Mouse (Mus musculus): ENCODE measurements at regions not wholly inside any gene's neighbourhood (a gene's known extent, or its start where the extent isn't known, plus 50 kb on each side); places are given as distances from the start of the nearest gene placed in this dataset.

GRCm38 (mm10) chr5:68735186-68735585 lies 606.3 kb downstream of the Kctd8 start:
- Histone ChIP-seq H3K27ac (no peak overlapping the region), H3K4me1 (replicated peaks; ENCODE audit: control insufficient read depth, insufficient read depth, low read length) (no peaks in the 10 kb centered on the region), H3K4me2 (replicated peaks) (no peak overlapping the region), H3K36me3 (replicated peaks; ENCODE audit: control insufficient read depth, insufficient read depth) (no peaks in the 10 kb centered on the region), H3K9ac (no peak overlapping the region), H3K9me3 (ENCODE audit: control insufficient read depth, low read length) (no peaks in the 10 kb centered on the region), H3K4me3 (replicated peaks; ENCODE audit: low read length) (no peak overlapping the region), H3K27me3 (ENCODE audit: control insufficient read depth, insufficient read depth, low read length) (no peaks in the 10 kb centered on the region)
- DNase-seq (ENCODE audit: low spot score) (no peak), ATAC-seq (ENCODE audit: low FRiP score) (no peak)
- 21% methylated on average over 5 of the region's 5 CpGs for WGBS

GRCm38 (mm10) chr5:68750499-68750898 lies 591.0 kb downstream of the Kctd8 start:
- Histone ChIP-seq H3K9me3 (ENCODE audit: control insufficient read depth, low read length) (no peaks in the 10 kb centered on the region), H3K27ac (no peak overlapping the region), H3K36me3 (replicated peaks; ENCODE audit: control insufficient read depth, insufficient read depth) (no peaks in the 10 kb centered on the region), H3K9ac (no peak overlapping the region), H3K4me1 (replicated peaks; ENCODE audit: control insufficient read depth, insufficient read depth, low read length) (no peaks in the 10 kb centered on the region), H3K4me2 (replicated peaks) (no peak overlapping the region), H3K27me3 (ENCODE audit: control insufficient read depth, insufficient read depth, low read length) (no peaks in the 10 kb centered on the region), H3K4me3 (replicated peaks; ENCODE audit: low read length) (no peak overlapping the region)
- no peak for DNase-seq (ENCODE audit: low spot score)
- no peak for ATAC-seq (ENCODE audit: low FRiP score)
- 89% methylated on average over 3 of the region's 3 CpGs for WGBS

GRCm38 (mm10) chr5:68753025-68753424 lies 588.5 kb downstream of the Kctd8 start:
- no peak overlapping the region for H3K9ac ChIP-seq
- H3K9me3 ChIP-seq (ENCODE audit: control insufficient read depth, low read length): no peaks in the 10 kb centered on the region
- H3K27ac ChIP-seq: no peak overlapping the region
- ATAC-seq (ENCODE audit: low FRiP score) (no peak), DNase-seq (ENCODE audit: low spot score) (no peak)
- no peaks in the 10 kb centered on the region for H3K4me1 ChIP-seq (replicated peaks; ENCODE audit: control insufficient read depth, insufficient read depth, low read length)
- H3K4me2 ChIP-seq (replicated peaks): no peak overlapping the region
- no peaks in the 10 kb centered on the region for H3K36me3 ChIP-seq (replicated peaks; ENCODE audit: control insufficient read depth, insufficient read depth)
- no peak overlapping the region for H3K4me3 ChIP-seq (replicated peaks; ENCODE audit: low read length)
- H3K27me3 ChIP-seq (ENCODE audit: control insufficient read depth, insufficient read depth, low read length): no peaks in the 10 kb centered on the region

Measured in hindbrain, embryonic 14.5 days (tissue).